Mouse (Mus musculus) kidney, postnatal 14 days (tissue): ENCODE measurements around the gene Gdf9.
"Not testable (repeated sequence)": the region's sequence is repeated elsewhere in the genome, so short reads cannot be mapped to it uniquely, and the experiment has no call there.

Experiments
- DNase-seq: peaks from one replicate; pipeline ENCODE4 v3.0.0; 2022; ENCODE audit warnings: mixed read lengths

Gdf9 gene

GRCm38 (mm10) chr11:53430670-53431346, at the start of gene Gdf9, which contains the start of gene Uqcrq:
TSS of gene Gdf9 (plus strand) at chr11:53431023.
TSS of gene Uqcrq (minus strand) at chr11:53430831.
- peak; percentile 100 for DNase-seq

- no peak for DNase-seq
Observed at GRCm38 (mm10) chr11:53383758-53384428, 46.9 kb upstream of the Gdf9 start.

- DNase-seq, result no peak
Observed at GRCm38 (mm10) chr11:53393856-53394255, 37.0 kb upstream of the Gdf9 start.

GRCm38 (mm10) chr11:53403638-53404037, 27.2 kb upstream of the Gdf9 start:
- DNase-seq, result no peak

- no peak for DNase-seq
Observed at GRCm38 (mm10) chr11:53411738-53412137, 19.1 kb upstream of the Gdf9 start.

GRCm38 (mm10) chr11:53413871-53414270, 17.0 kb upstream of the Gdf9 start:
- no peak for DNase-seq

- DNase-seq, result no peak
Observed at GRCm38 (mm10) chr11:53418048-53418447, 12.8 kb upstream of the Gdf9 start.

GRCm38 (mm10) chr11:53423036-53423435, 7.8 kb upstream of the Gdf9 start, which contains the start of gene Leap2:
TSS of gene Leap2 (minus strand) at chr11:53423170.
- DNase-seq, result peak; percentile 13

GRCm38 (mm10) chr11:53424826-53425225, 6.0 kb upstream of the Gdf9 start:
- DNase-seq, result no peak

GRCm38 (mm10) chr11:53425251-53425650, 5.6 kb upstream of the Gdf9 start:
- no peak for DNase-seq

- no peak for DNase-seq
Observed at GRCm38 (mm10) chr11:53425711-53426255, 5.0 kb upstream of the Gdf9 start.

GRCm38 (mm10) chr11:53426914-53427313, 3.9 kb upstream of the Gdf9 start:
- not testable (repeated sequence) for DNase-seq

- no peak for DNase-seq
Observed at GRCm38 (mm10) chr11:53427993-53428715, 2.7 kb upstream of the Gdf9 start.

GRCm38 (mm10) chr11:53428716-53429057, 2.1 kb upstream of the Gdf9 start:
- DNase-seq, result no peak

- no peak for DNase-seq
Observed at GRCm38 (mm10) chr11:53429182-53429581, 1.6 kb upstream of the Gdf9 start.

- no peak for DNase-seq
Observed at GRCm38 (mm10) chr11:53430300-53430669, 538 bp upstream of the Gdf9 start.

- no peak for DNase-seq
Observed at GRCm38 (mm10) chr11:53431347-53432056, 679 bp downstream of the Gdf9 start.

GRCm38 (mm10) chr11:53433057-53433456, 2.2 kb downstream of the Gdf9 start:
- no peak for DNase-seq

- DNase-seq, result no peak
Observed at GRCm38 (mm10) chr11:53435504-53435903, 4.7 kb downstream of the Gdf9 start.

- no peak for DNase-seq
Observed at GRCm38 (mm10) chr11:53436338-53436737, 5.5 kb downstream of the Gdf9 start.

- DNase-seq, result no peak
Observed at GRCm38 (mm10) chr11:53441921-53442320, 11.1 kb downstream of the Gdf9 start.

GRCm38 (mm10) chr11:53443861-53444260, 13.0 kb downstream of the Gdf9 start:
- DNase-seq, result peak; percentile 44

- no peak for DNase-seq
Observed at GRCm38 (mm10) chr11:53445562-53445961, 14.7 kb downstream of the Gdf9 start.
